Mouse (Mus musculus): Measurements from ENCODE around the gene Dtd2.

DNA sequence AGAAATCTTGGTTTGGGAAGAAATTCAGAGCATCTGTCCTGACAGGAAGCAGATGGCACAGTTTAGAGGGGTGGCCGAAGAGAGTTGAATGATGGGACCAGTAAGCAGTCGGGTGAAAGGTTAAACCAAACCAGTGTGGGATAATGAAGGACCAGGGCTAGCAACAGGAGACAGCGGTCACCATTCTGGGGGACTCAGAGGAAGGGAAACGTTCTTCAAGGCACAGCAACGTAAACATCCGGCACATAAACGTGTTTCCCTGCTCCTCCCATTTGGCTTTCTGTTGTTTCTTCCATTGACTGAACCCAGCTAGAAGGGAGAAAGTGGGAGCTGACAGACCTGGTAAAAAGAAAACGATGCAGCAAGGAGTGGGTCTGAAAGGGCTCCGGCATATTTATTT is 7.0 kb upstream of the Dtd2 start:
- no peak for TF ChIP-seq POLR2A (IDR thresholded peaks at IDR 0.05; ENCODE audit: control insufficient read depth, extremely low read depth, insufficient read depth, low read length, poor library complexity)
- TF ChIP-seq CTCF (IDR thresholded peaks at IDR 0.05; ENCODE audit: borderline replicate concordance, control insufficient read depth, extremely low read depth, insufficient read depth, low read length, poor library complexity): no peak

Data from thymus, adult 2 months (tissue).